Mouse (Mus musculus): ENCODE data around the gene Caprin2.

DNA sequence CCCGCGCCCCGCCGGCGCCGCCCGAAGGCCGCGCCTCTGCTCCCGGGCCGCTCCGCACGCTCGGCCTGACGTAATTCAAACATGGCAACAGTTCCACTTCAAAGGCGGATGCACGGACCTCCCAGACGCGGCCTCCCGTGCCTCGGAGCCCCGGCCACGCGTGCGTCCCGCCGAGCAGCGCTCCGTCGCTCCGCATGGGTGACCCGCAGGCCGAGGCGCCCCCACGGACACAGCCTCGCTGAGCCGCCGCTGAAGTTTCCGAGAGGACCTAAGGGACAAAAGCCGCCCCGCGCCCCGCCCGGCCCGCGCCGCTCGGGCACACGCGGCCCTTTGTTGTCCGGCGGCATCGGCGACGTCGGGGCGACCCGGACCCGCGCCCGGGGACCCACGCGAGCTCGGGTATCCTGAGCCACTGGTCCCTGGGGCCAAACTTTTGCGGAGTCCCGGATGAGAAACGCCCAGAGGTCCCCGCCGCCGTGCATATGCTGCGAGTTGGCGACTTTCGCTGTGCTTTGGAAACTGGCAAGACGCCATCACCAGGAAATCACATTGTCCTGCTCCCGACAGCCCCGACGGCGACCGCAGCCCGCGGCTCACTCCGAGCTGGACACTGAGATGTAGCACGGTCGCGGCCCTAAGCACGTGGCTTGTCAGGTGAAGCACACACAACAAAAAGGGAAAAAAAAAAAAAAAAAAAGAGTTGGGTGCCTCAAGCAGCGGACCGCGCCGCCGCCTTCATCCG lies 48.9 kb upstream of the Caprin2 start:
- TF ChIP-seq CTCF (conservative IDR thresholded peaks at IDR 0.05; ENCODE audit: low read length) (no peak), POU5F1 (IDR thresholded peaks at IDR 0.05; ENCODE audit: borderline replicate concordance, low read length) (no peak), NANOG (IDR thresholded peaks at IDR 0.05; ENCODE audit: borderline replicate concordance, low read length) (no peak)

All from E14TG2a.4 (cell line).